Mouse (Mus musculus) embryo, embryonic 11 days (tissue): Measurements from ENCODE around the gene Itga9.

ENCODE experiments used
- DNase-seq: peaks from one replicate; pipeline ENCODE4 v3.0.0-alpha.2; 2015

Gene Itga9

DNA sequence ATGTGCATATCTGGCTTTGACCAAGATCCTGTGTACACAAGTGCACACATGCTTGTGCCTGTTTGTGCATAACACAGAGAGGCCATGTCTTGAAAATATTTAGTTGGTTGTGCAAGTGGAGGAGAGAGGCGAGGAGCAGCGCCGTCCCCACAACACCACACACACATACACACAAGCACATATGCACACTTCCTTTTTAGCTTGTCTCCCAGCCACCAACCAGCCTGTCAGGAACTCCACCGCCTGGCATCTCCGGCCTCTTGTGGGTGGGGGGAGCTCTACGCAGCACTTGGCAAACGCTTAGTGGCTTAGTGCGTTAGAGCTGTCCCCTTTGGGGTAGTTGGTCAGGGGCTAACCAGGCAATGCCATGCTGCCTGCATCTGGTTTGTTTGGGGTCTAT lies 321.0 kb downstream of the Itga9 start:
- DNase-seq = no peak

DNA sequence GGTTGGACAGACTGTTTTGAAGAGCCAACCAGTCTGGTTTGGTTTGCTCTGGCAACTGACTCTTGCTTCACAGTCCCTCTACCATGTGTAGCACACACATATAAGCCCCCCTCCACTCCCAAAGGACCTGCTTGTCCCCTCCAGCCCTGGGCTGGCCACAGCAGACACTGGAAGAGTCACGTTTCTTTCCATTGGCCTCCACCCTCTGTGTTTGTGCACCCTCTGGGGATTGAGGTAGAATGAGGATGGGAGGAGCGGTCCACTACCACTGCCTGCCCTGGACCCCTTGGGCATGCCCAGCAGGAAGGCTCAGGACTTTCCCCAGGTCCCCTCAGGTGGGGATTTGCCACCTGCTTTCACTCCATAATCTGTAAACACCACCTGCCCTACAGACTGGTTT lies 321.5 kb downstream of the Itga9 start:
- DNase-seq = no peak

- DNase-seq = no peak
Observed at GRCm38 (mm10) chr9:118928656-118929055, 322.2 kb downstream of the Itga9 start.

DNA sequence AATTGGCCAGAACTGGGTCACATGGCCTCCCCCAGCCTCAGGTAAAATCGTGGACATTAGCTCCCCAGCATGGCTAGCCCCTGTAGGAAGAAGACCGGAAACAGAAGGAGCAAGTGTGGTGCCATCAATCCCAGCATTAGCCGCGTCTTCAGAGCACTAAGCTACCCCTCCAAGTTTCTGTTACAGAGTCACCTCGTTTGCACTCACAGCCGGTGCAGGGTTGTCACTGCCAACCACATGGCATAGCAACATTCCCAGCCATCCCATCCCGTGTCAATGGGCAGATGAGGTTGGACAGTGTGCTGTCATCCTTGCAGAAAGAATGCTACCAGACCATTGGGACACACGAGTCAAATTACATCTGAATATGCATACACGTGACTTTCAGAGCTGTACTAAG lies 324.1 kb downstream of the Itga9 start:
- DNase-seq = no peak

- DNase-seq = no peak
Observed at GRCm38 (mm10) chr9:118933800-118934199, 327.3 kb downstream of the Itga9 start.

DNA sequence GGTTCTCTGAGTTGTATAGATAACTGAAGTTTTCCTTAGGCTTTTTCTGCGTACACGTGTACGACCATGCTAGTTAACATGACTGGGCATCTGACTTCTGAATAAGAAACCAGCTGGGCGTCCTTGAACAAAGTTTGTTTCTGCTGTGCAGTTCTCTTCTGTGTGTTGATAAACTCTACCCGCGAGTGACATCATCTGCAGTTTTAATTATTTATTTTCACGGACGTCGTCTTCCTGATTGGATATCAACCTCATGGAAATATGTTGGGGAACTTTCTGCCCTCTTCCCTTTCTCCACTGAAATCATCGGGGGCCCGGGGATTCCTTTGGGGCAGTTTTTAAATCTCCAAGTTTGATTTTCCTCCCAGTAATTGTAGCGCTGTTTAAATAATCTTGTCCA lies 327.8 kb downstream of the Itga9 start:
- DNase-seq = no peak

DNA sequence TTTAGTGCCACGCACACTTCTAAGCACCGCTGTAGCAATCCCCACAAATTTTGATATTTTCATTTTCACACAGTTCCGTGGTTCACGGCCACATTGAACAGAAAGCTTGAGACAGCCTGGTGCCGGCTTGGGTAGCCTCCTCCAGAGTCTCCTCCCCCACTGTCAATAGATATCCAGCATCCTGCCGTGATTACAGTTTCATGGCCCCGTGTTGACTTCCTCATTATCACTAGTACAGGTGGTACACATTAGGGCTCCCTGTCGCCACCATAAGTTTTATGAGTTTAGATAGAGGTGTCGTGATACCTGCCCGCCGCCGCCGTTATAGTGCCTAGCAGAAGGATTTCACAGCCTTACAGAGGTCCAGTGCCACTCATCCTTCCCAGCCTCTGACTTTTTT lies 328.6 kb downstream of the Itga9 start:
- no peak for DNase-seq

GRCm38 (mm10) chr9:118936071-118936470 lies 329.6 kb downstream of the Itga9 start:
- no peak for DNase-seq

DNA sequence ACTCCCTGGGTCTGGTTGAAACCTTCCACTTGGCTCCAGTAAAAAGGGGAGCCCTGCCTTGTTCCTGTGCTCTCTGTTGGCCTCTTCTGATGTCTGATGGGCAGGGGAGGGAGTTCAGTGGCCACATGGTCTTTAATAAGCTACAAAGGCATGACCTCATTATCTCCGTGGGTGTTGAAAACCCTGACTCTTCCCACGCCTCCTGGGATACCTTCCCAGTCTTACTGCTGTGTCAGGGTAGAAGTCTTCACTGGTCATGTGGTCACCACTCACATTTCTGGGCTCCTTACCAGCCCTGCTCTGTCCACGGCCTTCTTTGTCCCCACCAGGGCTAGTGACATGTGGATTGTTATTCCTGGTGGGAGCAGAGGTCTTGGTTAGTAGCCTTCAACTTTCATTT lies 331.0 kb downstream of the Itga9 start:
- no peak for DNase-seq

DNA sequence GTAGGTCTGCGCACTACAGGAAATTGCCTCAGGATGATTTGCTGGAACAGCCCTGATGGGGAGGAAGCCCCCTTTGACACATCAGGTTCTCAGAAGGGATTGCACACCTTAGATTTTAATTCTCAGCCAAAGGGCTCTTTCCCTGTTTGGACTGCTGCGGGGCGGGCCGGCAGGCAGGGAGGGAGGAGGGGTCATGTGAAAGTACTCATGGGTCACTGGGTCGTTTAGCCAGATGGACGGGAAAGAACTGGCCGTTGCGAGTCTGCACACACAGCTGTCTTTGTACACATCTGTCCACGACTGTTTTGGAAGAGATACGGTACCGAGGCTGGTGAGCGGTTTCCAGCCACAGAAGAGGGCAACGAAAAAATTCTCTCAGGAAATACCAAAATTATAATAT lies 332.9 kb downstream of the Itga9 start:
- DNase-seq = peak; percentile 53

GRCm38 (mm10) chr9:118939831-118940230 lies 333.3 kb downstream of the Itga9 start:
- no peak for DNase-seq

DNA sequence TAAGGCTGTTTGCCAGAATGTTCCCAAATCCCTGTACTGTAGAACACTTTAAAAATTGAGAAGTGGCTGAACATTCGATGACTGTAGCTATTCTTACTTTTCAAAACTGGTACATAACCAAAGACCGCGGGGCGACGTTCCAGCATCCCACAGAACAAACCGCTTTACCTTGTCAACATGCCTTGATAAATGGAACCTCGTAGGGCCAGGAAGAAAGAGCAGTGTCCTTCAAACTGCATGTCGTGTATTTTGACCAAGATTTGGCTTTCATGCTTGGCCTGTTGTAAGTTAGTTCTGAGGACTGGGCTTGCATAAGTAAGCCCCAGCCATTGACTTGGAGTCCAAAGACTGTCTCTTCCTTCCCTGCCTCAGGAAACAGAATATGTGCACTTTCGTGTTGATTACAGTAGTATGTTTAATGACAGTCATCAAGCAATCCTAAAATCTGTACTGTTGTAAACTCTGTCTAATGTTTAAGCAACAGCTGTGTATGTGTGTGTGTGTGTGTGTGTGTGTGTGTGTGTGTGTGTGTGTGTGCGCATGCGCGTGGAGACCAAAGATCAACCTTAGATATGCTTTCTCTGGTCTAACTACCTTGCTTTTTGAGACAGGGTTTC lies 334.2 kb downstream of the Itga9 start:
- DNase-seq = no peak

DNA sequence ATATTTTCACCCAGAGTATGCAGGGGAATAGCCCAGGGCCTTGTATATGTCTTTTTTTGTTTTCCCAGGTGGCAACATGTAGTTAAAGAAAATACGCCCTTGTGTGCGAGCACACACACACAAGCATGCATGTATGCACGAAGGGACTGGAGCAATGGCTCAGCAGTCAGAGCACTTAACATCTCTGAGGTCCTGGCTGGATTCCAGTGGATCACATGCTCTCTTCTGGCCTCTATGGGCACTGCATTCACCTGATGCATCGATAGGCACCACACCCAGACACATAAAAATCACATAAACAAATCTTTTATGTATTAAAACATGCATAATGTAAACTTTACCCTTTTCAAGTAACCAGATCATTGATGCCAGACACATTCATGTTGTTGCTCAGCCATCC lies 335.5 kb downstream of the Itga9 start:
- no peak for DNase-seq

DNA sequence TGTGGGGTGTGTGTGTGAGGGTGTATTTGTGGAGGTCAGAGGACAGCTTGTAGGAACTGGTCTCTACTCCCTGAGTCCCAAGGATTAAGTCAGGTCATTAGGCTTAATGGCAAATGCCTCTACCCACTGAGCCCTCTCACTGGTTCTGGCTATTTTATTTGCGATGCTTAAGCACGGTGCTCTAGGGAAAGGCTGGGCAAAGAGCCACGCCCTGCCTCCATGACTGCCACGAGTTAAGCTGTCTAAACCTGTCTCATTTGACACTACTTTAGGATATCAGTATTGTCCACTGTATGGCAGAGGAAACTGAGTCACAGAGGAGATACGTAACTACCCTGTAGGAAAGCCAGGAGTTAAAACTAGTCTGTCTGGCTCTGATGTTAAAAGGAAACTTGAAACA lies 337.5 kb downstream of the Itga9 start:
- no peak for DNase-seq

- no peak for DNase-seq
Observed at GRCm38 (mm10) chr9:118944388-118944787, 337.9 kb downstream of the Itga9 start.

- no peak for DNase-seq
Observed at GRCm38 (mm10) chr9:118948486-118948885, 342.0 kb downstream of the Itga9 start.

DNA sequence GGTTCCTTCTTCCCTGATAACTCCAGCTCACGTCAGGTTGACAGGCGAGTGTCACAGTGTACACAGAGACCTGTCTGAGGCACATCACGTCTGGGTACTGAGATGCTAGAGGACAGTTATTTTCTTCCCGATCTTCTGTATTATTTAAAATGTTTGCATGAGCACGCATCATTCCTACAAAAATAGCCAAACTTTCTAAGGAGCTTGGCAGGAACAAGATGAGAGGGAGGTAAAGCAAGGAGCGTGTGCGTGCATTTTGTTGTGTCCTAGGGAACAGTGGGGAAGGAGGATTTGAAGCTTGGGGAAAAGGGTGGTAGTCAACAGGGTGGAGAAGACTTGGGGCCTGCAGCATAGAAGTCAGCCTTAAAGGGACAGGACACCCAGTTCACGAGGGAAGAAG lies 342.6 kb downstream of the Itga9 start:
- DNase-seq = no peak

GRCm38 (mm10) chr9:118949654-118950053 lies 343.2 kb downstream of the Itga9 start:
- DNase-seq = no peak

GRCm38 (mm10) chr9:118950061-118950460 lies 343.6 kb downstream of the Itga9 start:
- DNase-seq = no peak
